Mouse (Mus musculus): Measurements from ENCODE around the gene Gnl1.
"Not testable (repeated sequence)": the region's sequence is repeated elsewhere in the genome, so short reads cannot be mapped to it uniquely, and the experiment has no call there.

The Gnl1 gene

GRCm38 (mm10) chr17:35979401-35980362, at the start of gene Gnl1, which contains the start of gene Prr3:
Gene Gnl1, plus strand, starts transcription at chr17:35979851.
Gene Prr3, minus strand, starts transcription at chr17:35980236.
- DNase-seq (ENCODE audit: extremely low read depth, insufficient read length, low spot score): peak; percentile 96

GRCm38 (mm10) chr17:35930627-35931026, 49.0 kb upstream of the Gnl1 start:
- DNase-seq (ENCODE audit: extremely low read depth, insufficient read length, low spot score): no peak

- DNase-seq (ENCODE audit: extremely low read depth, insufficient read length, low spot score): no peak
These were observed 47.0 kb upstream of the Gnl1 start for GRCm38 (mm10) chr17:35932608-35933007.

GRCm38 (mm10) chr17:35935763-35936162, 43.9 kb upstream of the Gnl1 start:
- not testable (repeated sequence) for DNase-seq (ENCODE audit: extremely low read depth, insufficient read length, low spot score)

- no peak for DNase-seq (ENCODE audit: extremely low read depth, insufficient read length, low spot score)
These were observed 41.8 kb upstream of the Gnl1 start for GRCm38 (mm10) chr17:35937700-35938348.

GRCm38 (mm10) chr17:35939108-35939507, 40.5 kb upstream of the Gnl1 start:
- no peak for DNase-seq (ENCODE audit: extremely low read depth, insufficient read length, low spot score)

- no peak for DNase-seq (ENCODE audit: extremely low read depth, insufficient read length, low spot score)
These were observed 39.7 kb upstream of the Gnl1 start for GRCm38 (mm10) chr17:35939941-35940340.

- not testable (repeated sequence) for DNase-seq (ENCODE audit: extremely low read depth, insufficient read length, low spot score)
These were observed 28.7 kb upstream of the Gnl1 start for GRCm38 (mm10) chr17:35950946-35951345.

GRCm38 (mm10) chr17:35952559-35952958, 27.1 kb upstream of the Gnl1 start:
- DNase-seq (ENCODE audit: extremely low read depth, insufficient read length, low spot score): not testable (repeated sequence)

- DNase-seq (ENCODE audit: extremely low read depth, insufficient read length, low spot score): no peak
These were observed 25.0 kb upstream of the Gnl1 start for GRCm38 (mm10) chr17:35954665-35955064.

- no peak for DNase-seq (ENCODE audit: extremely low read depth, insufficient read length, low spot score)
These were observed 21.0 kb upstream of the Gnl1 start for GRCm38 (mm10) chr17:35958533-35959223.

- DNase-seq (ENCODE audit: extremely low read depth, insufficient read length, low spot score): no peak
These were observed 16.4 kb upstream of the Gnl1 start for GRCm38 (mm10) chr17:35963279-35963678.

GRCm38 (mm10) chr17:35967621-35968020, 12.0 kb upstream of the Gnl1 start:
- no peak for DNase-seq (ENCODE audit: extremely low read depth, insufficient read length, low spot score)

- peak; percentile 99 for DNase-seq (ENCODE audit: extremely low read depth, insufficient read length, low spot score)
These were observed 9.9 kb upstream of the Gnl1 start, which contains the start of gene Abcf1 for GRCm38 (mm10) chr17:35969418-35970389. Gene Abcf1, minus strand, starts transcription at chr17:35969761.

- DNase-seq (ENCODE audit: extremely low read depth, insufficient read length, low spot score): no peak
These were observed 7.5 kb upstream of the Gnl1 start for GRCm38 (mm10) chr17:35972131-35972530.

GRCm38 (mm10) chr17:35978811-35979400, 745 bp upstream of the Gnl1 start:
- no peak for DNase-seq (ENCODE audit: extremely low read depth, insufficient read length, low spot score)

GRCm38 (mm10) chr17:35980363-35980754, 708 bp downstream of the Gnl1 start:
- peak; percentile 69 for DNase-seq (ENCODE audit: extremely low read depth, insufficient read length, low spot score)

- no peak for DNase-seq (ENCODE audit: extremely low read depth, insufficient read length, low spot score)
These were observed 2.1 kb downstream of the Gnl1 start for GRCm38 (mm10) chr17:35981776-35982175.

- DNase-seq (ENCODE audit: extremely low read depth, insufficient read length, low spot score): no peak
These were observed 12.1 kb downstream of the Gnl1 start for GRCm38 (mm10) chr17:35991781-35992180.
